Mouse (Mus musculus): Measurements from ENCODE around the gene E330009J07Rik.
A peak's percentile ranks its signal among the peaks of the same experiment; 100 is the strongest.

- peak; percentile 55 for TF ChIP-seq CTCF (IDR thresholded peaks at IDR 0.05; ENCODE audit: low read depth)
- TF ChIP-seq EP300 (optimal IDR thresholded peaks at IDR 0.05) = no peak
Measured at GRCm38 (mm10) chr6:40353360-40353759, 82.6 kb downstream of the E330009J07Rik start.
